Mouse (Mus musculus): ENCODE measurements around the gene Zswim3. TPM values are rescaled to one million over a fixed set of nuclear protein-coding genes. Genes with fewer than 3 reads are reported as not detected.
A peak's percentile ranks its signal among the peaks of the same experiment; 100 is the strongest.

The Zswim3 gene
- 6.7 and 8.4 TPM in 2 replicates for polyA plus RNA-seq (2015; fragmentation: Nextera tagmentation; extraction: Ambion mirVana)

GRCm38 (mm10) chr2:164804533-164805331 is at the start of gene Zswim3, which contains the start of gene Acot8:
Gene Zswim3, plus strand, starts transcription at chr2:164805098.
Gene Acot8, minus strand, starts transcription at chr2:164804882.
- Histone ChIP-seq H3K36me3 (peaks cover 8% of the 10 kb centered on the region; the same call in 1 of the 2 replicates), H3K4me2 (peak within 1 kb of the TSS; percentile 78), H3K4me3 (peak within 1 kb of the TSS; percentile 70), H3K4me1 (peaks cover 15% of the 10 kb centered on the region), H3K27me3 (no peaks in the 10 kb centered on the region), H3K9me3 (no peaks in the 10 kb centered on the region), H3K9ac (peak within 1 kb of the TSS; percentile 82), H3K27ac (peak within 1 kb of the TSS; percentile 81)
- ATAC-seq (ENCODE audit: borderline replicate concordance, extremely low read depth, low FRiP score, low TSS enrichment) = peak; percentile 97
- 0% methylated on average over 47 of the region's 47 CpGs for WGBS

GRCm38 (mm10) chr2:164757841-164758240 is 47.1 kb upstream of the Zswim3 start:
- no peak overlapping the region for H3K27ac ChIP-seq
- no peak for ATAC-seq (ENCODE audit: borderline replicate concordance, extremely low read depth, low FRiP score, low TSS enrichment)
- H3K4me2 ChIP-seq = no peak overlapping the region
- WGBS = 88% methylated on average over 11 of the region's 11 CpGs
- no peak overlapping the region for H3K9ac ChIP-seq
- H3K4me1 ChIP-seq = no peaks in the 10 kb centered on the region
- no peaks in the 10 kb centered on the region for H3K27me3 ChIP-seq
- peaks cover 93% of the 10 kb centered on the region for H3K36me3 ChIP-seq
- H3K9me3 ChIP-seq = no peaks in the 10 kb centered on the region
- H3K4me3 ChIP-seq = no peak overlapping the region

GRCm38 (mm10) chr2:164758692-164759091 is 46.2 kb upstream of the Zswim3 start:
- no peak overlapping the region for H3K4me3 ChIP-seq
- H3K4me1 ChIP-seq = no peaks in the 10 kb centered on the region
- H3K4me2 ChIP-seq = no peak overlapping the region
- H3K9ac ChIP-seq = no peak overlapping the region
- no peaks in the 10 kb centered on the region for H3K9me3 ChIP-seq
- H3K27ac ChIP-seq = no peak overlapping the region
- 56% methylated on average over 1 of the region's 1 CpGs for WGBS
- H3K27me3 ChIP-seq = no peaks in the 10 kb centered on the region
- ATAC-seq (ENCODE audit: borderline replicate concordance, extremely low read depth, low FRiP score, low TSS enrichment) = no peak
- peaks cover 99% of the 10 kb centered on the region for H3K36me3 ChIP-seq

- no peak overlapping the region for H3K9ac ChIP-seq
- no peak overlapping the region for H3K4me2 ChIP-seq
- no peaks in the 10 kb centered on the region for H3K4me1 ChIP-seq
- 74% methylated on average over 4 of the region's 4 CpGs for WGBS
- H3K36me3 ChIP-seq = peaks cover 92% of the 10 kb centered on the region
- H3K27ac ChIP-seq = no peak overlapping the region
- H3K9me3 ChIP-seq = no peaks in the 10 kb centered on the region
- H3K4me3 ChIP-seq = no peak overlapping the region
- no peaks in the 10 kb centered on the region for H3K27me3 ChIP-seq
- ATAC-seq (ENCODE audit: borderline replicate concordance, extremely low read depth, low FRiP score, low TSS enrichment) = no peak
Measured at GRCm38 (mm10) chr2:164760059-164760833, 44.7 kb upstream of the Zswim3 start.

GRCm38 (mm10) chr2:164761502-164761901 is 43.4 kb upstream of the Zswim3 start:
- no peak overlapping the region for H3K4me3 ChIP-seq
- WGBS = 85% methylated on average over 2 of the region's 2 CpGs
- no peak overlapping the region for H3K4me2 ChIP-seq
- no peaks in the 10 kb centered on the region for H3K9me3 ChIP-seq
- no peak overlapping the region for H3K27ac ChIP-seq
- no peaks in the 10 kb centered on the region for H3K27me3 ChIP-seq
- ATAC-seq (ENCODE audit: borderline replicate concordance, extremely low read depth, low FRiP score, low TSS enrichment) = peak; percentile 58; the same call in 1 of the 2 replicates
- H3K4me1 ChIP-seq = no peaks in the 10 kb centered on the region
- peaks cover 92% of the 10 kb centered on the region for H3K36me3 ChIP-seq
- H3K9ac ChIP-seq = no peak overlapping the region

- Histone ChIP-seq H3K4me1 (no peaks in the 10 kb centered on the region), H3K9me3 (no peaks in the 10 kb centered on the region), H3K9ac (no peak overlapping the region), H3K36me3 (peaks cover 92% of the 10 kb centered on the region), H3K27me3 (no peaks in the 10 kb centered on the region), H3K27ac (no peak overlapping the region), H3K4me3 (no peak overlapping the region), H3K4me2 (no peak overlapping the region)
- 98% methylated on average over 4 of the region's 4 CpGs for WGBS
- ATAC-seq (ENCODE audit: borderline replicate concordance, extremely low read depth, low FRiP score, low TSS enrichment) = no peak
Measured at GRCm38 (mm10) chr2:164761971-164762370, 42.9 kb upstream of the Zswim3 start.

- Histone ChIP-seq H3K9me3 (no peaks in the 10 kb centered on the region), H3K36me3 (peaks cover 92% of the 10 kb centered on the region), H3K27ac (no peak overlapping the region), H3K4me1 (no peaks in the 10 kb centered on the region), H3K4me2 (no peak overlapping the region), H3K4me3 (no peak overlapping the region), H3K27me3 (no peaks in the 10 kb centered on the region), H3K9ac (no peak overlapping the region)
- WGBS = 78% methylated on average over 7 of the region's 7 CpGs
- no peak for ATAC-seq (ENCODE audit: borderline replicate concordance, extremely low read depth, low FRiP score, low TSS enrichment)
Measured at GRCm38 (mm10) chr2:164762593-164762992, 42.3 kb upstream of the Zswim3 start.

GRCm38 (mm10) chr2:164765841-164766240 is 39.1 kb upstream of the Zswim3 start:
- Histone ChIP-seq H3K9ac (no peak overlapping the region), H3K27ac (no peak overlapping the region), H3K4me2 (no peak overlapping the region), H3K27me3 (no peaks in the 10 kb centered on the region), H3K36me3 (peaks cover 68% of the 10 kb centered on the region), H3K4me3 (no peak overlapping the region), H3K4me1 (peaks cover 6% of the 10 kb centered on the region), H3K9me3 (no peaks in the 10 kb centered on the region)
- ATAC-seq (ENCODE audit: borderline replicate concordance, extremely low read depth, low FRiP score, low TSS enrichment) = no peak
- WGBS = 67% methylated on average over 3 of the region's 3 CpGs

GRCm38 (mm10) chr2:164767812-164768540 is 36.9 kb upstream of the Zswim3 start:
- no peak overlapping the region for H3K4me2 ChIP-seq
- peaks cover 26% of the 10 kb centered on the region for H3K4me1 ChIP-seq
- 90% methylated on average over 15 of the region's 15 CpGs for WGBS
- ATAC-seq (ENCODE audit: borderline replicate concordance, extremely low read depth, low FRiP score, low TSS enrichment) = no peak
- H3K9ac ChIP-seq = no peak overlapping the region
- no peak overlapping the region for H3K4me3 ChIP-seq
- H3K27ac ChIP-seq = 0 out of 2 replicates have a peak overlapping the region, but pooled peaks have one; percentile 0
- H3K36me3 ChIP-seq = peaks cover 65% of the 10 kb centered on the region
- H3K27me3 ChIP-seq = no peaks in the 10 kb centered on the region
- H3K9me3 ChIP-seq = no peaks in the 10 kb centered on the region

GRCm38 (mm10) chr2:164769258-164770037 is 35.5 kb upstream of the Zswim3 start, which contains the start of gene Ube2c:
Gene Ube2c, plus strand, starts transcription at chr2:164769898.
- H3K4me3 ChIP-seq = peak within 1 kb of the TSS; percentile 88
- H3K36me3 ChIP-seq = peaks cover 60% of the 10 kb centered on the region
- peak within 1 kb of the TSS; percentile 79 for H3K4me2 ChIP-seq
- peak within 1 kb of the TSS; percentile 85 for H3K9ac ChIP-seq
- no peaks in the 10 kb centered on the region for H3K9me3 ChIP-seq
- ATAC-seq (ENCODE audit: borderline replicate concordance, extremely low read depth, low FRiP score, low TSS enrichment) = peak; percentile 99
- H3K4me1 ChIP-seq = peaks cover 29% of the 10 kb centered on the region
- H3K27me3 ChIP-seq = no peaks in the 10 kb centered on the region
- peak within 1 kb of the TSS; percentile 77 for H3K27ac ChIP-seq
- 1% methylated on average over 53 of the region's 53 CpGs for WGBS

- Histone ChIP-seq H3K4me3 (peak overlapping the region; percentile 88), H3K27me3 (no peaks in the 10 kb centered on the region), H3K4me2 (peak overlapping the region; percentile 79), H3K4me1 (peaks cover 29% of the 10 kb centered on the region), H3K27ac (peak overlapping the region; percentile 69), H3K9ac (peak overlapping the region; percentile 85), H3K9me3 (no peaks in the 10 kb centered on the region), H3K36me3 (peaks cover 53% of the 10 kb centered on the region)
- no peak for ATAC-seq (ENCODE audit: borderline replicate concordance, extremely low read depth, low FRiP score, low TSS enrichment)
- WGBS = 2% methylated on average over 15 of the region's 15 CpGs
Measured at GRCm38 (mm10) chr2:164770279-164770678, 34.6 kb upstream of the Zswim3 start.
